Mouse (Mus musculus) G1E-ER4 (cell line): Measurements from ENCODE around the gene Kdm8. TPM values are rescaled to one million over a fixed set of nuclear protein-coding genes. Genes with fewer than 3 reads are reported as not detected.

Source experiments
- GATA1 ChIP-seq: IDR thresholded peaks from one replicate; pipeline ENCODE4 v1.8.0; 2012; ENCODE audit warnings: low read length, inconsistent platforms
- polyA plus RNA-seq: library from polyadenylated mRNA; stranded (reverse); fragments of >175 nt; gene quantifications from 2 replicates; pipeline ENCODE4 v1.2.3, GENCODE M21; 2012

Kdm8 gene
- 4.4 and 5.5 TPM in 2 replicates for polyA plus RNA-seq

DNA sequence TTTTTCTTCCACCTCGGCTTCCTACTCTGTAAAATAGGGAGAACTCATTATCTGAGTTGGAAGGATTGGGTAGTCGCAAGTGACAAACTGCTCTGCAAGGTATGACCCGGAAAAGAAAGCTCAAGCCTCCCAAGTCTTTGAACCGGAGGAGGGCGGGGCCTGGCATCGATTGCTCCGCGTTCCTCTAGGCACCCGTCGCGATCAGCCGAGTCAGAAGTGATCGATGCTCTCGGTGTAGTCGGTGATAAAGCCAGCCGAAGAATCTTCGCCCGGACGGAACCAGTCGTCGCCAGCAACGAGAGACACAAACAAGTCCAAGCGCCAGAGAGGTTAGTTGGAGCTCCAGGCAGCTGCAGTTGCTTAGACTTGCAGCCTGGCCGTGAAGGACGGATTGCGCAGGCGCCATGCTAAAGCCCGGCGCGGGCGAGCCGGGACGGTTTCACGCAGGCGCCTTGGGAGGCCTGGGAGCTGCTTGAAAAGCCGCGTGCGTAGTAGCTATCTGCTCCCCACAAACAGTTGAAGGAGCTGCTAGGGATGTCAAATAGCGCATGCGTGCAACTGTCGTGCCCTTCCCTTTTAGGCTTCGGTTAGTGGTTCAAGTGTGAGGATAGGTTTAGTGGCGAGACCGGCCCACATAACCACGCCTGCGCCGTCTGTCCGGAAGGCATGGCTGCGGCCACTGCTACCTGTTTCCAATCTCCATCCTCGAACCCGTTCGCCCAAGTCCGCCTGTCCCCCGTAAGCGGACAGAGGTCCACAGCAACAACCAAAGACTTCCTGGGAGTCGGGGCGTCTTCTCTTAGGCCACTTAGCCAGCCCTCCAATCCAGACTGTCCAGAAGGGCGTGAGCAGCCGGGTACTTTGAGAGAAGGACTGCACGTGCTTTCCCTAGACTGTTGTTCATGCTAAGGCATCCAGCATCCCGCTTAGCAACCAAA lies at the start of gene Kdm8:
Gene Kdm8, plus strand, starts transcription at position 213 of the 938 bp plus-strand sequence.
- TF ChIP-seq GATA1: no peak

DNA sequence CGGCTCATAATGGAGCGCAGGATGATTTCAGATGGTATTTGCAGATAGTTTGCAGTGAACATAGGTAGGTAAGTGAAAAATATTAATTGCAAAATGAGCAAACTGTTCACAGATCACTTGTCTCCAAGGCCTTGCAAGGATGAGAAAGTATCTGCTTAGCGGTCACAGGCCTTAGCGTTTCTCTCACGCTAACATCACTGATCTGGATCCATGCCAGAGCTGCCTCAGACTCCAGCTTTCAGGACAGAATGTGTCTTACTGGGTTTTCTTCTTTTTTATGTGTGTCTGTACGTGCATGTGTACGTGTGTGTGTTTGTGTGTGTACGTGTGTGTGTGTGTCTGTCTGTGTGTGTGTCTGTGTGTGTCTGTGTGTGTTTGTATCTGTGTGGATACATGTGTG lies 46.4 kb upstream of the Kdm8 start:
- no peak for TF ChIP-seq GATA1

DNA sequence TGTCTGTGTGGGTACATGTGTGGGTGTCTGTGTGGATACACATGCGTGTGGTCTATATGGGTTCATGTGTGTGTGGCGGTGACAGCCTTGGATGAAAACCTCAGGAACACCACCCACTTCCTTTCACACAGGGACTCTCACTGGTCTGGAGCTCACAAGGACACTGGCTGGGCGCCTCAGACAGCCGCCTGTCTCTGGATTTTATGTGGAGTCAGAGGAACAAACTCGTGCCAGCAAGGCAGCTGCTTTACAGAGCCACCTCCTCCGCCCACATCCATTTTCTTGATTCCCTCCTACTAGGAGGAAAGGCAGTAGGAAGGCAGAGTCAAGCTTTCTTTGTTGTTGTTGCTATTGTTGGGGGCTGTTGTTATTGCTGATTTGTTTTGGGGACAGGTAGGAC lies 45.8 kb upstream of the Kdm8 start:
- no peak for TF ChIP-seq GATA1

DNA sequence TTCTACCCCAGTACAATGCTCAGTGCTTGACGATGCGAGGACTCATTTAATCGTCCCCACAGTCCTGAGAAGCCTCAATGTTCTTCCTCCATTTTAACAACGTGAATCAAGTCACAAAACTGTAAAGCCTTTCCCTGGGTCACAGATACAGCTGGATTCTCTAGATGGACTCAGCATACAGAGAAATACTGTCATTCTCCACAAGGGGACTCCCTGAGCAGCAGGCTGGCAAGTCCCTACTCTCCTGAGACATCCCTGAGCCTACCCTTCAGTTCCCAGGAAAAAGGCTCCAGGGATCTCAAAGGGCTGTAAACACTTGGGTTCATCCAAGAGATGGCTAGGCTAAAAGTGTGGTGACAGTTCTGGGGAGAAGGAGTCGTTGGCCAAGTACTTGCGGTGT lies 37.3 kb upstream of the Kdm8 start:
- TF ChIP-seq GATA1: no peak

DNA sequence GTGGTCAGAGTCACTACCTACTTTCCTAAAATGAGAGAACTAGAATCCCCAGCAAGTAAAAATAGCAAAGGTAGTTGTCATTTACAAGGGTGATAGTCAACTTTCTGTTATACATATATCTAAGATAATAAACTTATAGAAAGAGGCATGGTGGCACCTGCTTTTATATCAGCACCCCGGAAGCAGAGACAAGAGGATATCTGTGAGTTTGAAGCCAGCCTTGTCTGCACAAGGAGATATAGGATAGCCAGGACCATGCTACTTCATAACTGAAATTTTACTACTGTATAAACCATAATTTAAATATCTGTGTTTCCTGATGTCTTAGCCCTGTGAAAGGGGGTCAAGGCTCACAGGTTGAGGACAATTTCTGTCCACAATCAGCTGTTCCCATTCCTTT lies 29.4 kb upstream of the Kdm8 start:
- no peak for TF ChIP-seq GATA1

DNA sequence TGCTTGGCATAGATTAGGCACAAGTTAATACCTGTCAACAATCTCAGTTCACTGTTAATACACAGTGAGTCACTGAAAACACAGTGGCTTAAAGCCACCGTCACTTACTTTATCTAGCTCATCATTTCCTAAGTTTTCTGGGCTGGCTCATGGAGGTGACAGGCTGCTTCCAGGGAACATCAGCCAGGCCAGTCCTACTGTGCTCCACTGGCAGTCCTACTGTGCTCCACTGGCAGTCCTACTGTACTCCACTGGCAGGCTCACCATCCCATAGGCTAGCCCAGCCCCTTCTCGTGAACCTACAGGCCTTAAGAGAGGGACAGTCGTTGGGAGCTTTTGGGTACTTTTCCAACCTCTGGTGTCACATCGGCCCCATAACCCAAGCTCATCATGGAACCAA lies 28.7 kb upstream of the Kdm8 start:
- TF ChIP-seq GATA1: no peak

DNA sequence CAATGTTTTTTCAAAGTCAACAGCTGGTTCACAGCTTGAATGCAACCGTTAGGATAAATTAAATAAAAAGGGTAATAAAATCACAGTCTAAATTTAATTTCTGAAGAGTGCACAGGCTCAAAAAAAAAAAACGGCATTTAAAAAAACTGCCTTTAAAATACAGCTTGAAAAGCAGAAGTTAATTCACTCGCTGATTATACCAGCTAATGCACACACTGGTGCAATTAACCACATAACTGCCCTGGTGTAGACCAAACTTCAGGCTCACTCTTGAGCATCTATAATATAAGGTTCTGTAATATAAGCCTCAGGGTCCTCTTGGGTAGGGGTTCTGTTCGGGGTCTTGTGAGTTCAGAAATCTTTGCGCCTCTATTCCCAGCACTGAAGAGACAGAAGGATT lies 27.7 kb upstream of the Kdm8 start:
- no peak for TF ChIP-seq GATA1

DNA sequence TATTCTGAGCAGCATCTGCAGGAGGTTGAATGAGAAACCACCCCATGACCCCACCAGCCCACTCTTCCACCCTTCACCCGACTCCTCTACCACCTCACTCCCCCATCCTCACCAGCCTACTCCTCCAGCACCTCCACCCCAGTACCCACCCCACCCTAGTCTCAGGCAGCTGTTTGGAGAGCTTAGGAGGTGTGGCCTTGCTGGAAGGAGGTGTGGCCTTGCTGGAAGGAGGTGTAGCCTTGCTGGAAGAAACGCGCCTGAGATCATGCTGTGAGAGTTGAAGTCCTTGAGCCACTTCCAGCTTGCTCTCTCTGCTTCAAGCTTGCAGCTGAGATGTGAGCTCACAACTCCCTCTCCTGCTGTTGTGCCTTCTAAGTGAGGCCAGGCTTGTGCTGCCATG lies 26.1 kb upstream of the Kdm8 start:
- no peak for TF ChIP-seq GATA1

DNA sequence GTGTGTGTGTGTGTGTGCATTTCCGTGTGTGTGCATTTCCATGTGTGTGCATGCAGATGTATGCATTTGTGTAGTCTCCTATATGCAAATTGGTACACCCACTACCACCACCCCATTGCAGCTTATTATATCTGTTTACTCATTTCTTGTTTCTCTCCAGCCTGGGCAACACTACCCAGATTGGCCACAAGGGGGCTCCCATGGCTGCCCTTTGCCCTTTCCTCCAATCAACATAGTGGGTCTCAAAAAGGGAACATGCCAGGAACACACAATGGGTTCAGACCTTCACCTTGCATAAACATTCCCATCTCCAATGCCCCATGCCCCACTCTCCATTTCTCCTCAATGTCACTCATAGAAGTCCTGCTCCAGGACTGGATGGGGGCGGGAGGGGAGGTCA lies 24.3 kb upstream of the Kdm8 start:
- TF ChIP-seq GATA1: no peak

DNA sequence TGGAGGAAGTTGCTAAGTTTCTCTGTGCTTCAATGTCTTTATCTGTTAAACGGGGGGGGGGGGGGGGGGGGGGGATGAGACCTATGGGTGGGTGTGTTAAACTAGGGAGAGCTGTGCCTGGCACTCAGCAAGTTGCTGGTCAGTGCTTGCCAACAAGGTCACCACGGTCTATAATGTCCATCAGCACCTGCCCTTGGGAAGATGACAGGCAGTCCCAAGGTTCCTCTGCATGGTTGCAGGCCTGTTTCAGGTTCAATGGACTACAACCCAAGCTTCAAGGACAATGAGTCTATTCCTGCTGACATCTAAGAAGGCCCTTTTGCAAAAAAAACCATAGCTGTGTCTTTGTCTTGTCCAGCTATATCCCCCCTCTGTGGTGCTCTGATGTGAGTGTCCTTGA lies 22.6 kb upstream of the Kdm8 start:
- no peak for TF ChIP-seq GATA1

DNA sequence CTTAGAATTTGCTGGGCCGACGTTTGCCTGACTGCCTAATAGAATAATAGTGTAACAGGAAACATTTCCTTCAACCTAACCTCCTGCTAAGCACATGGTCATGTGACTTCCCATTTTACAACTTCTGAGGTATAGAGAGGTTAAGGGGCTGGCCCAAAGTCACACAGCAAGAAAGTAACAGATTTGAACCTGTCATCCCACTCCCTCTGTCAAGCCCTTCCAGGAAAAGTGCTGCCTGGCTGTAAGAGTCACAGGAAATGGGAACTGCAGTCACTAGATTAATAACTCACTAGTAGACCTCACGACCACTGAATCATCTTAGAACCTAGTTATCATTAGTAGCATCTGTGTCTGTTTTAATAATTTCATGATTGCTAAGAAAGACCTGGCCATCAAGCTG lies 21.4 kb upstream of the Kdm8 start:
- TF ChIP-seq GATA1: no peak

DNA sequence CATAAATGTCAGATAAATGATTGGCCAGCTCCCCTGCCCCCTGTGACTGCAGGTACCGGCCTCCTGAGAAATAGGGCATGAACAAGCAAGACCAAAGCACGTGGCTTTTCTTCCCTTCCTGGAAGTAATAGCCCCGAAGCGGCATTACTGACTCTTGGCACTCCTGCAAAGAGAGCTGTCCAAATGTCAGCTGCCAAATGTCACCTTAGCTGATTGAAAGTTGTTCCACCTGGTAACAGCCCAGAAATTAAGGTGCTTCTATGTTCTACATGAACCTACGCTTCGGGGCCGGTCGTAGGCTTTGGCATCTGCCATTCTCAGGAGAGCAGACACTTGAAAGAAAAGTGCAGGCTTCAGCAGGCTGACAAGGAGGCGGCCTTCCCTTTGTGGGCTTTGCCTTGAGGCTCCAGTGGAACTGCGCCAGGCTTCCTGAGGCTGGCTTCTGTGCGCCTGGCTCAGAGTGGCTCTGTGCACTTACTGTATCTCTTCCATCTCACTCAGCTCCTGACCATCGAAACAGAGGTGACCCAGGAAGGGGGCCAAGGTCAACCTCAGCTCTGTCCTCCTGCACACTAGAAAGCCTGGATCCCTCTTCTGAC lies 16.9 kb upstream of the Kdm8 start:
- TF ChIP-seq GATA1: no peak

DNA sequence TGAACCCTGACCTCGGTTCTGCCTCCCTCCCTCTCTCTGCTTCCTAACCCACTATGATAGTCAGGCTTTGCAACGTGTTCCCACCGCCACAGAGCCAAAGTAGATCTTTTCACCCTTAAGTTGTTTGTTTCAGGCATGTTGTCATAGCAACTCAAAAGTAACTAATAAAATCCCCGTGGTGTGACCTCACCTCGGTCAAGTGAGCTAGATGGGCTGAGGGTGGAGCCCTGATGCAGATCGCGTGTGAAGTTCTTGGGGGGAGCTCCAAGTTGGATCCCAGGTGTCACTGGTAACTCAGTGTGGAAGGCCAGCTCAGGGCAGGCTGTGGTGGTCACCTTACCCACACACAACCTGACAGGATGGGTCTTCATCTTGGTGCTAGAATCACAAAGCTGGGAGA lies 16.1 kb upstream of the Kdm8 start:
- no peak for TF ChIP-seq GATA1

DNA sequence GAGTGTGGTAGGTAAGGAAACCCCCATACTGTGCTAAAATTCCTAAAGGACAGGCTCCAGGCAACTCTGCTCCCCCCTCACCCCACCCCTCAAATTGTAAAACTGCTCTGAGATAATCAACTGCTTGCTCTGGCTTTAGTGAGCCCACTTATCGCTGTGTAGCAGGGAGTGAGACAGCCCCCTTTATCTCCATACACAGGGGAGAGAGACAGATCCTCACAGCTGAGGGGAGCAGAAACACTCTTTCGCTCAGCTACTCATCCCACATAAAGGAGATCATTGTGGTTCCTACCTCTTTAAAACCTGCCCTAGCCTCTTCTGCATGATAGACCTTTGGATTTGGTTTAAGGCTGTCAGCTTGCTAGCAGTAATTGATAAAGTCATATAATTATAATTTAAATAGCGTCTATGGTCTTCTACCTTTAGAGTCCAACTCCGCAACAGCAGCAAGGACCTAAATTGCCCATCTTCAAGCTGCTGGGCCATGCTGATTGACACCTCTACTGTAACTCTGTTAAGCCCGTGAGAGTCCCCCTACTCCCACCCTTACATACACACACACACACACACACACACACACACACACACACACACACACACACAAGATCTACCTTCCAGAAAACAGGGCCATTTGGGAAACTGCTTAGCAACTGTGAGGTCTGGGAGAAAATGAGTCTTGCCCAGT lies 15.5 kb upstream of the Kdm8 start:
- peak; percentile 73 for TF ChIP-seq GATA1

DNA sequence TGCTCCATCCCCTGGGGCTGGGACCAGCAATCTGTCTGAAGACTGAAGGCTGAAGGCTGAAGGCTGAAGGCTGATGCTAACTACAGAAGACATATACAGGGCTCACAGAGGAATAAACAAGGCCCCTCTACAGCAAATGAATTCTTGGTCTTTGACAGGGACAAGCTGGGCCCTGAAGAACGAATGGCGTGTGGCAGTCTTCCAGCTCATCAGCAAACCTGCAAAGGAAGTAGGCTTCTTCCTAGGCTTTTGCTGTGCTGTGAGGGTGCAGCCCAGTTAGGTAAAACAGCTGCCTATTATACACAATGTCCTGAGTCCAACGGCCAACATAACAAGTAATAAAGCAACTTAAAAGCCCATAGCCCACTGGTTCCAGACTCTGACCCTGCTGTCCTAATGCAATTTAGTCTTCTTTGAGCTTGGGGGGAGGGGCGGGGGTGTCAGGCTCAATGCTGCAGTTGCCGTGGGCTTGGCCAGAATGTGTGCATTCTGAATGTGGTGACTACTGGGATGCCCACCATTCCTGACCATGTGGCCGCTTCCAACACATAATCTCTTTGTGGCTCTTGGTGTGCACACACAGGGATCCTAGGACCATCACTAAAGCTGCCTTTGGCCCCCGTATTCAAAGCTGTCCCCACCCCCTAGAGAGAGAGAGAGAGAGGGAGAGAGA lies 14.2 kb upstream of the Kdm8 start:
- TF ChIP-seq GATA1: no peak

DNA sequence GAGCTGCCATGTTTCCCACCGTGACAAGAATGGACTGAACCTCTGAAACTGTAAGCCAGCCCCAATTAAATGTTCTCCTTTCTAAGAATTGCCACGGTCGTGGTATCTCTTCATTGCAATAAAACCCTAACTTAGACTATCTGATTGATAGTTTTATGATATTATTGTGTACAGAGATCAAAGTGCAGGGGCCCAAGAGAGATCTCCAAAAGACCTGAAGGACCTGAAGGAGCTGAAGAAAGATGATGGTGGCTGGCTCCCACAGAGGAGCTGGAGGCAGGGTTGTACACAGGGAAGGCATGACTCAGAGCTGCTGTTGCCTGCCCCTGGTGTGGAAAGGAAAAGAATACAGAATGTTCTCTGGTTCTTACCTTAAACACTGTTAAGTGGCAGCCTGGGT lies 10.6 kb upstream of the Kdm8 start:
- no peak for TF ChIP-seq GATA1
